Mouse (Mus musculus) embryonic fibroblast, embryonic 13.5 days (primary cell): ENCODE data around the gene Mtif3. TPM values are rescaled to one million over a fixed set of nuclear protein-coding genes. Genes with fewer than 3 reads are reported as not detected.
"Not testable (repeated sequence)": the region's sequence is repeated elsewhere in the genome, so short reads cannot be mapped to it uniquely, and the experiment has no call there.

Experiments used
- H3K27ac ChIP-seq: 2 replicates; pipeline ENCODE4 v1.5.1; 2012; ENCODE audit warnings: low read length, control low read depth, inconsistent platforms; ENCODE audit not compliant: insufficient read depth
- H3K4me1 ChIP-seq: 2 replicates; pipeline ENCODE4 v1.6.1; 2011; ENCODE audit warnings: low read length; ENCODE audit not compliant: control insufficient read depth, insufficient read depth
- H3K4me3 ChIP-seq: 2 replicates; pipeline ENCODE4 v1.5.1; 2011; ENCODE audit warnings: mild to moderate bottlenecking, control low read depth, low read length; ENCODE audit not compliant: insufficient read depth
- CTCF ChIP-seq: IDR thresholded peaks from 2 replicates; pipeline ENCODE4 v1.5.1; 2011; ENCODE audit warnings: mild to moderate bottlenecking, control low read depth, low read length, moderate library complexity, borderline replicate concordance; ENCODE audit not compliant: insufficient read depth
- POLR2A ChIP-seq: IDR thresholded peaks from 2 replicates; pipeline ENCODE4 v1.6.1; 2011; ENCODE audit warnings: low read depth, mild to moderate bottlenecking, control low read depth, low read length, moderate library complexity
- polyA plus RNA-seq: library from polyadenylated mRNA; stranded (reverse); fragments of >200 nt; gene quantifications from 2 replicates; pipeline ENCODE4 v1.2.4, GENCODE M21; 2011; ENCODE audit warnings: low read depth; ENCODE audit not compliant: missing spikeins, insufficient read length

Mtif3 gene
- polyA plus RNA-seq, 1 experiment: 10.4 TPM

DNA sequence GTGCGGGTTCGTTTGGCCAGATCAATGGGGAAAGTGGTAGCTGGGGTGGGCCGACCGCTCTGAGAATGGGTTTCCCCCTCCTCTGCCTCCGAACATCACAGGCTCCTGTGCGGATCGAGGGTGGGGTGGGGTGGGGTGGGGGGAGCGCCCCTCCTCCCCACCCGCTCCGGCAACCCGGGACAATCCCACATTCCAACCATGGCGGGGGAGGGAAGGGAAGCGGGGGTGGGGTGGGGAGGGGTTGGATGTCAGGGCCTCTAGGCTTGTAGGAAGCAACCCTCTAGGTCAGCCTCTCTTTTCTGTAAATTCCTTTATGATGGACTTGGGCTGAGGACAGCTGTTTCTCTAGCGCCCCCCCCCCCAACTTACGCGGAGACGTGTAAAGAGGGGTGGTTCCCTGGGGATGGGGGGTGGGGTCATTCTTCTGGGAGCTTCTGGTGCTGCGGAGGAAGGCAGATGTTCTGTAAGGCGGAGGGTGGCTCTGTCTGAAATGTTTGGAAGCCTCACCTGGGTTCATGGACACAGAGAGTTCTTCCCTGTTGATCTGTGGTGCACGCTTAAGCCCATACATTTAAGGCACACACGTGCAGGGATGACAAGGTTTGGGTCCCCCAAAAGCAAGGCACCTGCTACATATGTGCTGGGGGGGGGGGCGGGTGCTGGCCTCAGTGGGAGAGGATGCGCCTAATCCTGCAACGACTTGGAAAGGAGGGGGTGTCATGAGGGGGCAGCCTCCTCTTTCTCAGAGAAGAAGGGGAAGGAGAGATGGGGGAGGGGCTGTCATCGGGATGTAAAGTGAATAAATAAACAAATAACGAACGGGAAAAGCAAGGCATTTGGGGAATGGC is 43.1 kb downstream of the Mtif3 start:
- TF ChIP-seq CTCF: no peak
- no peak for TF ChIP-seq POLR2A
- Histone ChIP-seq H3K4me3 (no peak overlapping the region), H3K4me1 (peaks cover 2% of the 10 kb centered on the region; the same call in 1 of the 2 replicates), H3K27ac (no peak overlapping the region)

GRCm38 (mm10) chr5:146919874-146920273 is 43.7 kb downstream of the Mtif3 start:
- Histone ChIP-seq H3K27ac (no peak overlapping the region), H3K4me3 (no peak overlapping the region), H3K4me1 (peaks cover 2% of the 10 kb centered on the region; the same call in 1 of the 2 replicates)
- TF ChIP-seq CTCF: no peak
- no peak for TF ChIP-seq POLR2A

GRCm38 (mm10) chr5:146917357-146917756 is 46.2 kb downstream of the Mtif3 start:
- not testable (repeated sequence) for H3K4me1 ChIP-seq, H3K4me3 ChIP-seq, H3K27ac ChIP-seq

DNA sequence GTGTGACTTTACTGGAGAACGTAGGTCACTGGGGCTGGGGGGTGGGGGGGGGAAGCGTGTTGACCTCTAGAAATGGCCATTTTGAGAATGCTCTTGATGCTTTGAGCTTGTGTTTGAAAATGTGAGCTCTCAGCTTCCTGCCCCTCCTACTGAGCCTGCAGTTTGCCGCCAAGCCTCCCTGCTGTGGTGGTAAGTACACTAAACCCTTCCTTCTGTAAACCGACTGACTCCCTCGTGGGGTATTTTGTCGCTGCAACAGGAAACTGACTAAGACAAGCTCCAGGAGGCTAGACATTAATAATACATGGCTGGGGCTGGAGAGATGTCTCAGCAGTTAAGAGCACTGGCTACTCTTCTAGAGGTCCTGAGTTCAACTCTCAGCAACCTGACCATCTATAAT is 46.8 kb downstream of the Mtif3 start:
- Histone ChIP-seq H3K4me3 (no peak overlapping the region), H3K4me1 (no peaks in the 10 kb centered on the region; the same call in 1 of the 2 replicates), H3K27ac (no peak overlapping the region)
- TF ChIP-seq CTCF: no peak
- no peak for TF ChIP-seq POLR2A

- H3K4me3 ChIP-seq: no peak overlapping the region
- H3K4me1 ChIP-seq: no peaks in the 10 kb centered on the region; the same call in 1 of the 2 replicates
- H3K27ac ChIP-seq: no peak overlapping the region
- TF ChIP-seq POLR2A (no peak), CTCF (no peak)
Measured at GRCm38 (mm10) chr5:146916273-146916672, 47.3 kb downstream of the Mtif3 start.

DNA sequence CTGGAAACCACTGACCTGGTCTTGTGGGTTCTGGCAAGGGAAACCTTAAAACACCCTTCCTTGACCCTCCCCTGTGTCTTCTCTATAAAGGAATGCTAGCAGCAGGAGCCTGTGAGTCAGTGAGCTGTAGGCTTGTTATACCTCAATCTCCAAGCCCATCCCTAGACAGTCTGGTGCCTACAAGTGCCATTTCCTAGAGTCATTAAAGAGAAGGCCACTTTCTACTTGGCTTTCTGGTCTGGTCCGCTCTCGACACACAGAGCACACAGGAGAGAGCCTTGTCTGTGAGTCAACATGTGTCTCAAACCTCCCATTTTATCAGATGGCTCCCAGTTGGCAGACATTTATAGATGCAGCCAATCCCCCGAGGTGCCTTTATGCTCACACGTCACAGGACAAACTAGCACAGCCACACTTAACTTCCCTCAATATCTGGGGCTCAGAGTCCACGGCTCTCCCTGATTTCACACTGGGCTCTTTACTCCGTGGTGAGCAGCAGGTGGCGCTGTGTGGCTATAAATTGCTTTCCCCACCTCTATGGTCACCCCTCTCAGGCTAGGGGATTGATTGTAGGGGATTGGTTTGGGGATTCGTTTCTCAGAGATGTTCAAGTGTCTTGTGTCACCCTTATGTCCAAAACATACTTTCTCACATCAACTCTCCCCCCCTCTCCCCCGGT is 49.4 kb downstream of the Mtif3 start:
- no peak overlapping the region for H3K27ac ChIP-seq
- no peak for TF ChIP-seq POLR2A
- TF ChIP-seq CTCF: peak; percentile 63
- no peaks in the 10 kb centered on the region; the same call in 1 of the 2 replicates for H3K4me1 ChIP-seq
- H3K4me3 ChIP-seq: no peak overlapping the region

- Histone ChIP-seq H3K27ac (no peak overlapping the region), H3K4me3 (no peak overlapping the region), H3K4me1 (no peaks in the 10 kb centered on the region; the same call in 1 of the 2 replicates)
- no peak for TF ChIP-seq CTCF
- TF ChIP-seq POLR2A: no peak
Measured at GRCm38 (mm10) chr5:146913355-146913754, 50.2 kb downstream of the Mtif3 start.

DNA sequence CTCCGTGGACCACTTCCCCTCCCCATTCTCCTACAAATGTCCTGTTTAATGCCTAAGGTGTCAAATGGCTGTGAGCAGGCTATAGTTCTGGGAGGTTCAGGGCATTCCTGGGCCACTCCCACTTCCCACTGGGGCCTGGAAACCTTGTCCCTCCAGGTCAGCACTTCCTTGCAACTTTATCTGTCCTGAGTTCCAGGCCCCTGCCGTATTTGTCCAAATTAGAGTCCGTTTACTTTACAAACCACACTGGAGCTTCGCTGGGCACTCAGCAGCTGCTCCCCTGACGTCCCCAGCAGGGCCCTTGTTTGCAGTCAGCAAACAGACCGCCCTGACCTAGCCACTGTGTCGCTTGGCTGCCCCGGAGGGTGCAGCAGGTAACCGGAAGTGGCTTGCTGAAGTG is 51.4 kb downstream of the Mtif3 start:
- Histone ChIP-seq H3K4me1 (no peaks in the 10 kb centered on the region; the same call in 1 of the 2 replicates), H3K4me3 (no peak overlapping the region), H3K27ac (no peak overlapping the region)
- TF ChIP-seq POLR2A: no peak
- no peak for TF ChIP-seq CTCF

DNA sequence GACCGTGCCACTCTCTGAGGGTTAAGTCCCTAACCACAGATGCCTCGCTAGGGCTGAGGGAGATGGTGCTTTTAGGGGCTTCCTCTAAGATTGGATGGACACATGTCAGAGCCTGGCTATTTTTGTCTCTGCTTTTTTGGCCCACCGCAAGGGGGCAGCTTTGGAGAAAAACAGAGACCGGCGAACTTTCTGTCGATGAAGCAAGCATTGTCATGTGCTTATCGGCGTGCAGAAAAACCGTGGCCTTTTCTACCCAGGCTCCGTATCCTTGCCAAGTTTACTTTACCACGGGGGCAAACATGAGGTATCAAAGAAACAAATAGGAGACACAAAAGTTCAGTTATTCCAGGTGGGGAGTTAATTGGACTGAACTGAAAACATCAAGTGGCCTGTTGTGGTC is 55.0 kb downstream of the Mtif3 start:
- no peak overlapping the region for H3K27ac ChIP-seq
- H3K4me3 ChIP-seq: no peak overlapping the region
- no peak for TF ChIP-seq CTCF
- TF ChIP-seq POLR2A: no peak
- H3K4me1 ChIP-seq: no peaks in the 10 kb centered on the region

DNA sequence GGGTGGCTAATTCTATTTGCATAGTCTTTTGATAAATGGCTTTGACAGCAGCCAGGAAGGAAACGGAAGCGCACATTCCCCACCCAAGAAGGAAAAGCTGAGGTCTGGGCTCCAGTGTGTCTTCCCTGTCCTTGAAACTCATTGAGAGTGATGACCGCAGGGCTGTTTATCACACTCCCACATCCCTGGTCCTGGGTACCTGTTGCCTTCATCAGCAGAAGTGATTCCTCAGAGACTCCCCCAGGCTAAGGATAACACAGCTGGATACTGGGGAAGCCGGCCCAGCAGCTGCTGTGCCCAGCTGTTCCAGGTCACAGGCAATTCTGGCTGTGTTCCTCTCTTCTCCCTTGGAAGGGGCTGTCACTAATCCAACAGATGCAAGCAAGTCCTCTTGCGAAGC is 56.1 kb downstream of the Mtif3 start:
- Histone ChIP-seq H3K27ac (no peak overlapping the region), H3K4me1 (no peaks in the 10 kb centered on the region), H3K4me3 (no peak overlapping the region)
- no peak for TF ChIP-seq POLR2A
- no peak for TF ChIP-seq CTCF
